Mouse (Mus musculus) olfactory bulb, adult 2 months (tissue): ENCODE measurements at regions not wholly inside any gene's neighbourhood (a gene's known extent, or its start where the extent isn't known, plus 50 kb on each side); places are given as distances from the start of the nearest gene placed in this dataset.

Experiments
- CTCF ChIP-seq: fragments of 200-500 bp; IDR thresholded peaks from 2 replicates; pipeline ENCODE4 v1.5.1; 2012; ENCODE audit warnings: low read depth, mild to moderate bottlenecking, low read length, moderate library complexity; ENCODE audit not compliant: insufficient read depth
- POLR2A ChIP-seq: fragments of 200-500 bp; IDR thresholded peaks from 2 replicates; pipeline ENCODE4 v1.6.1; 2012; ENCODE audit warnings: mild to moderate bottlenecking, low read depth, low read length, moderate library complexity; ENCODE audit not compliant: insufficient read depth

GRCm38 (mm10) chr4:90003413-90003812, 215.2 kb upstream of the Zfp352 start:
- TF ChIP-seq CTCF (no peak), POLR2A (no peak)
